Comparison of ENCODE assay signal across 9 mouse cellular contexts in the genomic region with DNA sequence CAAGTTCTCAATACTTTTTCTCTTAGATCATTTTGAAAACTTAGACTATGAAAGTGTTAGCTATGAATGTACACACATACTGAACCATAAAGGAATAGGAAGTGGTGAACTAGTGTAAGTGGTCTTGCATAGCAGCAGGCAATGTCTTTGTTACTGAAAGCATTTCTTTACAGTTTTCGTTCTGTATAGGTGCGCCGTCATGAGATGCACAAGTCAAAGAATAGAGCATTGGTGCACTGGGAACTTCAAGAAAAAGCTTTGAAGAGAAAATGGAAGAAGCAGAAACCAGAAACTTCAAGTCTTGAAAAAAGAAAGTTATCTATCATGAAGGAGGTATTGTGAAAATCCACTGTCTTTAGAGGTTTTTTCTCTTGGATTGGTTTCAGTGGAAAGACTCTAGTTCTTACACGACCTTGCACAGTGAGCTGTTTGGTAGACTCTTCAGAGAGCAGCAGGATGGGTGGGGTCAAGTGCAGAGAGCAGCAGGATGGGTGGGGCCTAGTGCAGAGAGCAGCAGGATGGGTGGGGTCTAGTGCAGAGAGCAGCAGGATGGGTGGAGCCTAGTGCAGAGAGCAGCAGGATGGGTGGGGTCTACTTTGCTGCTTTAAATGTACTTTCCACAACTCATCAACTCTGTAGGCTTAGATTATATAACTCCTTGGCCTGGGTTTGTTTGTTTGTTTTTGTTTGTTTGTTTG. TPM values are rescaled to one million over a fixed set of nuclear protein-coding genes. Genes with fewer than 3 reads are reported as not detected.
A peak's percentile ranks its signal among the peaks of the same experiment; 100 is the strongest.
DNase-seq lines count a peak whose midpoint lies in the region; ATAC-seq and TF ChIP-seq lines count a peak whose summit lies in the region.
"Had no signal": no experiment of that assay in that cellular context is flagged by ENCODE, and none has a peak within 500 bp of the region (broad histone marks: within the 10 kb centered on the region; RNA-seq: fewer than 3 reads in every experiment).

No protein-coding gene starts in this region.

- TF ChIP-seq CTCF in left cerebral cortex, adult 2 months (IDR thresholded peaks at IDR 0.05) = no peak
- no peak for TF ChIP-seq CTCF in kidney, adult 2 months (conservative IDR thresholded peaks at IDR 0.05; ENCODE audit: insufficient read depth, insufficient read length, low read depth, low read length)

- no peaks in the 10 kb centered on the region for H3K4me1 ChIP-seq in embryonic facial prominence, embryonic 14.5 days (ENCODE audit: control insufficient read depth, insufficient read depth, low read length)
- H3K4me1 ChIP-seq in kidney, adult 2 months (ENCODE audit: control insufficient read depth, insufficient read depth, low read length) = peaks cover 6% of the 10 kb centered on the region; the same call in 1 of the 2 replicates
- H3K4me1 ChIP-seq: midbrain, embryonic 12.5 days had no signal

- H3K4me3 ChIP-seq in left cerebral cortex, adult 2 months = no peak overlapping the region
- H3K4me3 ChIP-seq in embryonic facial prominence, embryonic 14.5 days (ENCODE audit: low read depth, low read length) = no peak overlapping the region
- no peak overlapping the region for H3K4me3 ChIP-seq in kidney, adult 2 months (ENCODE audit: insufficient read depth, low read depth, low read length)
- H3K4me3 ChIP-seq: midbrain, embryonic 12.5 days had no signal

- no peaks in the 10 kb centered on the region for H3K9me3 ChIP-seq in embryonic facial prominence, embryonic 14.5 days (ENCODE audit: control insufficient read depth, low read length)
- H3K9me3 ChIP-seq: midbrain, embryonic 12.5 days had no signal

- intact Hi-C loops in left cerebral cortex, postnatal 4 days (cut with DNase I) = no loop called here
- intact Hi-C loops in left cerebral cortex, adult 2 months (cut with DNase I) = no loop called here

- 73% methylated on average over 4 of the region's 4 CpGs for WGBS in embryonic facial prominence, embryonic 14.5 days
- 72% methylated on average over 4 of the region's 4 CpGs for WGBS in kidney, adult 2 months

- no peak for TF ChIP-seq POLR2A in kidney, adult 2 months (IDR thresholded peaks at IDR 0.05; ENCODE audit: low read depth, low read length)

- H3K9ac ChIP-seq in embryonic facial prominence, embryonic 14.5 days (ENCODE audit: low read depth, low read length) = no peak overlapping the region
- H3K9ac ChIP-seq: midbrain, embryonic 12.5 days had no signal

- H3K36me3 ChIP-seq in embryonic facial prominence, embryonic 14.5 days (ENCODE audit: control insufficient read depth, insufficient read depth, low read length) = peaks cover 26% of the 10 kb centered on the region
- no peaks in the 10 kb centered on the region; the same call in none of the 2 replicates for H3K36me3 ChIP-seq in kidney, adult 2 months (ENCODE audit: control insufficient read depth, insufficient read depth, low read length)

- 0 out of 2 replicates have a peak, but pooled peaks have one; percentile 44 for ATAC-seq in embryonic facial prominence, embryonic 14.5 days (ENCODE audit: low read depth)

- peak; percentile 13 for DNase-seq in left cerebral cortex, postnatal 4 days
- DNase-seq in left cerebral cortex, adult 2 months (ENCODE audit: extremely low spot score in 1 of 2, low spot score in 2 of 2) = no peak
- peak; percentile 61 for DNase-seq in embryonic facial prominence, embryonic 14.5 days (ENCODE audit: low spot score)
- peak; percentile 72 for DNase-seq in kidney, adult 2 months
- peak; percentile 69 to 77 for DNase-seq in lung, postnatal 4 days
- DNase-seq in yolk sac, embryonic 10.5 days (ENCODE audit: low spot score) = peak; percentile 61
- no peak for DNase-seq in layer of hippocampus, adult 18-20 months (ENCODE audit: low spot score in 2 of 2)
- no peak for DNase-seq in layer of hippocampus, postnatal 36 days

- H3K27ac ChIP-seq in left cerebral cortex, adult 2 months = no peak overlapping the region
- H3K27ac ChIP-seq in embryonic facial prominence, embryonic 14.5 days (replicated peaks; ENCODE audit: low read depth, low read length) = no peak overlapping the region
- H3K27ac ChIP-seq in kidney, adult 2 months (ENCODE audit: insufficient read depth, low read depth, low read length) = no peak overlapping the region
- H3K27ac ChIP-seq: midbrain, embryonic 12.5 days had no signal

- H3K27me3 ChIP-seq in embryonic facial prominence, embryonic 14.5 days (replicated peaks; ENCODE audit: control insufficient read depth, insufficient read depth, low read length) = no peaks in the 10 kb centered on the region
- no peaks in the 10 kb centered on the region for H3K27me3 ChIP-seq in kidney, adult 2 months (replicated peaks; ENCODE audit: control insufficient read depth, insufficient read depth, low read length)
- H3K27me3 ChIP-seq: midbrain, embryonic 12.5 days had no signal

- no peak overlapping the region for H3K4me2 ChIP-seq in embryonic facial prominence, embryonic 14.5 days (ENCODE audit: low read depth, low read length)
- H3K4me2 ChIP-seq: midbrain, embryonic 12.5 days had no signal

RNA-seq across cellular contexts. Expression of gene Spice1, which starts 10.8 kb away (rescaled TPM):
- total RNA-seq in left cerebral cortex, postnatal 4 days (2021) = 10 to 100 TPM; 15.0 to 18.8 TPM
- 10 to 100 TPM; 19.5 to 22.7 TPM for total RNA-seq in left cerebral cortex, adult 2 months (2021)
- 28.8 and 29.2 TPM in 2 replicates for polyA plus RNA-seq in embryonic facial prominence, embryonic 14.5 days (2014; fragmentation: Nextera tagmentation; extraction: Ambion mirVana)
- polyA plus RNA-seq in kidney, adult 2 months (2012; rRNA removed) = 5.4 and 6.9 TPM in 2 replicates
- 10 to 100 TPM; 18.7 to 19.5 TPM for total RNA-seq in layer of hippocampus, adult 18-20 months (2021)
- 10 to 100 TPM; 15.9 to 17.3 TPM for total RNA-seq in layer of hippocampus, postnatal 36 days (2021)

RNA-seq across cellular contexts. Expression of gene Sidt1, which starts 24.7 kb away (rescaled TPM):
- total RNA-seq in left cerebral cortex, postnatal 4 days (2021) = 10 to 100 TPM; 16.0 to 17.9 TPM
- total RNA-seq in left cerebral cortex, adult 2 months (2021) = 10 to 100 TPM; 48.3 to 49.7 TPM
- polyA plus RNA-seq in embryonic facial prominence, embryonic 14.5 days (2014; fragmentation: Nextera tagmentation; extraction: Ambion mirVana) = 2.0 and 2.1 TPM in 2 replicates
- polyA plus RNA-seq in kidney, adult 2 months (2012; rRNA removed) = 0.53 and 1.6 TPM in 2 replicates
- 10 to 100 TPM; 41.2 to 41.9 TPM for total RNA-seq in layer of hippocampus, adult 18-20 months (2021)
- total RNA-seq in layer of hippocampus, postnatal 36 days (2021) = 10 to 100 TPM; 41.6 to 44.5 TPM

RNA-seq across cellular contexts. Expression of gene Cfap44, which starts 36.9 kb away (rescaled TPM):
- total RNA-seq in left cerebral cortex, postnatal 4 days (2021) = 1 to 10 TPM; 6.9 to 7.3 TPM
- 1 to 10 TPM; 4.3 to 5.0 TPM for total RNA-seq in left cerebral cortex, adult 2 months (2021)
- 1.8 and 2.4 TPM in 2 replicates for polyA plus RNA-seq in embryonic facial prominence, embryonic 14.5 days (2014; fragmentation: Nextera tagmentation; extraction: Ambion mirVana)
- polyA plus RNA-seq in kidney, adult 2 months (2012; rRNA removed) = 0.03 and 0.15 TPM in 2 replicates
- 10 to 100 TPM; 10.8 to 10.9 TPM for total RNA-seq in layer of hippocampus, adult 18-20 months (2021)
- total RNA-seq in layer of hippocampus, postnatal 36 days (2021) = 10 to 100 TPM in 1 of 2 experiments, 1 to 10 TPM in 1; 8.0 to 12.8 TPM

Comparison
In these comparisons a context has a peak if more than half of its experiments do, and no peak if none do; other contexts are left out.
1. DNase-seq: peak in left cerebral cortex, postnatal 4 days (single experiment), embryonic facial prominence, embryonic 14.5 days (single experiment), kidney, adult 2 months (single experiment), lung, postnatal 4 days (2 of 2) and yolk sac, embryonic 10.5 days (single experiment); none in left cerebral cortex, adult 2 months (0 of 2), layer of hippocampus, adult 18-20 months (0 of 2) and layer of hippocampus, postnatal 36 days (0 of 2).